Mouse (Mus musculus): ENCODE results near the gene Snx18.

- no peak for TF ChIP-seq POLR2A (IDR thresholded peaks at IDR 0.05; ENCODE audit: insufficient read depth, low read depth, low read length)
- TF ChIP-seq CTCF (IDR thresholded peaks at IDR 0.05; ENCODE audit: insufficient read depth, low read depth, low read length): no peak
Observed at GRCm38 (mm10) chr13:113615546-113615941, 2.8 kb downstream of the Snx18 start.

All from olfactory bulb, adult 2 months (tissue).